Mouse (Mus musculus) intestine, embryonic 16.5 days (tissue): ENCODE results near the gene Gm10382. TPM values are rescaled to one million over a fixed set of nuclear protein-coding genes. Genes with fewer than 3 reads are reported as not detected.

ENCODE experiments used
- ATAC-seq: fragments of 200-750 bp; cut with Nextera tagmentation; 2 replicates; pipeline ENCODE4 v1.8.0; 2017; ENCODE audit warnings: moderate TSS enrichment, moderate library complexity
- H3K27ac ChIP-seq: fragments of 300-500 bp; sonication (generic); 2 replicates; pipeline ENCODE4 v1.5.1; 2014; ENCODE audit warnings: mild to moderate bottlenecking, low read length
- H3K27me3 ChIP-seq: fragments of 300-500 bp; sonication (generic); replicated peaks from 2 replicates; pipeline ENCODE4 v1.6.1; 2014; ENCODE audit warnings: low read length, control low read depth, mixed read lengths; ENCODE audit not compliant: control insufficient read depth, insufficient read depth
- H3K36me3 ChIP-seq: fragments of 300-500 bp; sonication (generic); 2 replicates; pipeline ENCODE4 v1.6.1; 2014; ENCODE audit warnings: low read length, control low read depth; ENCODE audit not compliant: control insufficient read depth, insufficient read depth
- H3K4me1 ChIP-seq: fragments of 300-500 bp; sonication (generic); 2 replicates; pipeline ENCODE4 v1.6.1; 2014; ENCODE audit warnings: low read length, control low read depth, mixed read lengths; ENCODE audit not compliant: control insufficient read depth, insufficient read depth
- H3K4me2 ChIP-seq: fragments of 300-500 bp; sonication (generic); 2 replicates; pipeline ENCODE4 v1.6.1; 2014; ENCODE audit warnings: low read depth, low read length, control low read depth
- H3K4me3 ChIP-seq: fragments of 300-500 bp; sonication (generic); 2 replicates; pipeline ENCODE4 v1.5.1; 2014; ENCODE audit warnings: mild to moderate bottlenecking, low read length
- H3K9ac ChIP-seq: fragments of 300-500 bp; sonication (generic); 2 replicates; pipeline ENCODE4 v1.6.1; 2014; ENCODE audit warnings: low read depth, low read length
- H3K9me3 ChIP-seq: fragments of 300-500 bp; sonication (generic); 2 replicates; pipeline ENCODE4 v1.6.1; 2016; ENCODE audit warnings: low read length, control low read depth; ENCODE audit not compliant: control insufficient read depth
- WGBS: fragments of 180-500 bp; shearing (Covaris S2); extraction: QIAGEN DNeasy Blood & Tissue Kit; methylation state at CpG from one replicate; pipeline ENCODE4 v1.1.7; 2014; 5-methylcytosine and 5-hydroxymethylcytosine counted together
- polyA plus RNA-seq: library from polyadenylated mRNA; unstranded; fragments of >200 nt; fragmentation: Nextera tagmentation; extraction: Ambion mirVana; gene quantifications from 2 replicates; pipeline ENCODE4 v1.2.1, GENCODE M21; 2015

Gm10382 gene
- polyA plus RNA-seq = 0.18 and 0.24 TPM in 2 replicates

DNA sequence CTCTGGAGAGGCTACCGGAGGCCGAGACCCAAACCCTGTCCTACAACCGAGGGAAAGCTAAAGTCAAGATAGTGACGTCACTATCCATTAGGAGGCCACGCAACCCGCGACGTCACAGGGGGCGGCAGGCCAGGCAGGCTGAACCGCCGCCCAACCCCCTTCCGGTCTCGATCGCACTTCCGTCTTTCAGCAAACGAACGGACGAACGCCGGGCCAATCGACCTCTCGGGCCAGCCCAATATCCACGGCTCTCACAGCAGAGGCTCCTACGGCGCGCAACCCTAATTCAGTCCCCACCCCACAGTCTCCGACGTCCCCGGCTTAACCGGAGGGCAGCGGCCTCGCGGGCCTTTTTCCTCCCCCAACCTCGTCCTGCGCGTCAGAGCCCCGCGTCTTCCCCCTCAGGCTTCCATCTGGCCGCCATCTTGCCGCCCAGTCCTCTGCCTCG lies at the start of gene Gm10382:
Gene Gm10382 (plus strand): TSS at position 192 of the 448 bp plus-strand sequence.
- H3K9me3 ChIP-seq = no peaks in the 10 kb centered on the region
- ATAC-seq = peak; percentile 3; the same call in 1 of the 2 replicates
- H3K27me3 ChIP-seq = no peaks in the 10 kb centered on the region
- peaks cover 27% of the 10 kb centered on the region for H3K4me1 ChIP-seq
- under 1% methylated on average over 41 of the region's 41 CpGs for WGBS
- peaks cover 8% of the 10 kb centered on the region for H3K36me3 ChIP-seq
- peak within 1 kb of the TSS; percentile 95 for H3K27ac ChIP-seq
- peak within 1 kb of the TSS; percentile 100 for H3K9ac ChIP-seq
- H3K4me3 ChIP-seq = peak within 1 kb of the TSS; percentile 100
- peak within 1 kb of the TSS; percentile 80 for H3K4me2 ChIP-seq

DNA sequence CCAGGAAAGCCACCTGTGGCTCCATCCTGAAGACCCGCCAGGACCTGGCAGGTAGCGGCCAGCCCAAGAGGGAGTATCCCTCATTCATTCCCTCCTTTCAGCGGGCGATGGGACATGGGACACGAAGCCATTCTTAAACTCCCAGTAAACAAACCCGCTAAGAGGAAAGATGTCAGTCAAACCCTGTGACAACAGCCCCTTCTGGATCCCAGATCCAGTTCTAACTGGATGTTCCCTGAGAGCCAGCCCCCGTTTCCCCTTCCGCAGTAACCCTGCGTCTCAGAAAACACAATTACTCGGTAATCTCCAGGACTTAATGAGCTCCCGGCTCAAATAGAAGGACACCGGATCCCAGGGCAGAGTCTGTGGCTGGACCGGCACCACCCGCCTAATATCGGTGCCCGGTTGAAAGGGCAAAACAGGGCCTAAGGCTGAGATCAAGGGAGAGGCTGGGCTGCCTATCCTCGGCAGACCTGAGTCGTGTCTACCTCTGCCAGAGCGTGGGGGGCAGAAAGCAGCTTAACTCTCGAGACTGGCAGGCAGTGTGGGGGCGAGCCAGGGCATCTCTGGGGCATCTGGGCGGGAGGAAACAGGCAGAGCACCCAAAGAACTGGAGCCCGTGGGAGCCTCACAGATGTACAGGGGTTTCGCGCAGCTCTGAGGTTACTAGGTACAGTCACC lies 49.1 kb upstream of the Gm10382 start:
- WGBS = 5% methylated on average over 25 of the region's 25 CpGs
- Histone ChIP-seq H3K27me3 (no peaks in the 10 kb centered on the region), H3K27ac (peak overlapping the region; percentile 10; the same call in 1 of the 2 replicates), H3K4me3 (peak overlapping the region; percentile 70), H3K36me3 (no peaks in the 10 kb centered on the region), H3K4me2 (peak overlapping the region; percentile 84), H3K4me1 (peaks cover 29% of the 10 kb centered on the region), H3K9me3 (no peaks in the 10 kb centered on the region), H3K9ac (peak overlapping the region; percentile 71)
- peak; percentile 13 for ATAC-seq

DNA sequence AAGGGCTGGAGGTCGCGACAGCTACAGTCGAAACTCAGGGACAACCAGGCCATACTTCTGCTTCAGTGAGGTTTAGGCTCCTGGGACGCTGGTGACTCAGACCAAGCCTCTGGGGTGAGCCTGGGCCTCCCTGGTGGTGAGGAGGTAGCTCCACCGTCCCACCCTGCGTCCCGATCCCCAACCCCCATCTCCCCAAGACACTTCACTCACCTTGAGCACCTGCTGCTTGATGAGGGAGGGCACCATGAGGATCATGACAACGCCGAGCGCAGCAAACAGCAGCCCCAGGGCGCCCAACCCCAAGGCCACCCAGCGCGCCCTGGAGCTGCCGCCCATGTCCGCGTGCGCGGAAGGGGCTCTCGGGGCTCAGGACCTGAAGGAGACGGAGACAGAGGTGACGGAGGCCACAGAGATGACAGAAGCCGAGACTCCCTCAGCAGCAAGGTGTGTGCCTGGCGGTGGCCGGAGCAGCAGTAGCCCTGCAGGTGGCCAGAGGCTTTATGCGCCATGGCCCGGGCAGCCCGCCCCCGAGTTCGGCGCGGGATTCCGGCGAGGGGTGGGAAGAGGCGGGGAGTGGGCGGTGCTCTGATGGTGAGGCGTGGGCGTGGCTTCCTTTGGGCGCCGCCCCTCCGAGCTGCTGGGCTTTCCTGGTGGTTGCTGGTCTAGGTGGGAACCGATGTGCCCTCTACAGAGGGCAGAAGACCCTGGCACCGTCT lies 48.4 kb upstream of the Gm10382 start, which contains the start of gene Scarb1:
Gene Scarb1 (minus strand): TSS at position 548 of the 716 bp plus-strand sequence.
- H3K4me2 ChIP-seq = peak within 1 kb of the TSS; percentile 84
- H3K4me1 ChIP-seq = peaks cover 29% of the 10 kb centered on the region
- no peaks in the 10 kb centered on the region for H3K9me3 ChIP-seq
- peak within 1 kb of the TSS; percentile 70 for H3K4me3 ChIP-seq
- H3K36me3 ChIP-seq = no peaks in the 10 kb centered on the region
- H3K27ac ChIP-seq = peak within 1 kb of the TSS; percentile 15; the same call in 1 of the 2 replicates
- ATAC-seq = peak; percentile 83
- WGBS = under 1% methylated on average over 42 of the region's 42 CpGs
- peak within 1 kb of the TSS; percentile 71 for H3K9ac ChIP-seq
- no peaks in the 10 kb centered on the region for H3K27me3 ChIP-seq

DNA sequence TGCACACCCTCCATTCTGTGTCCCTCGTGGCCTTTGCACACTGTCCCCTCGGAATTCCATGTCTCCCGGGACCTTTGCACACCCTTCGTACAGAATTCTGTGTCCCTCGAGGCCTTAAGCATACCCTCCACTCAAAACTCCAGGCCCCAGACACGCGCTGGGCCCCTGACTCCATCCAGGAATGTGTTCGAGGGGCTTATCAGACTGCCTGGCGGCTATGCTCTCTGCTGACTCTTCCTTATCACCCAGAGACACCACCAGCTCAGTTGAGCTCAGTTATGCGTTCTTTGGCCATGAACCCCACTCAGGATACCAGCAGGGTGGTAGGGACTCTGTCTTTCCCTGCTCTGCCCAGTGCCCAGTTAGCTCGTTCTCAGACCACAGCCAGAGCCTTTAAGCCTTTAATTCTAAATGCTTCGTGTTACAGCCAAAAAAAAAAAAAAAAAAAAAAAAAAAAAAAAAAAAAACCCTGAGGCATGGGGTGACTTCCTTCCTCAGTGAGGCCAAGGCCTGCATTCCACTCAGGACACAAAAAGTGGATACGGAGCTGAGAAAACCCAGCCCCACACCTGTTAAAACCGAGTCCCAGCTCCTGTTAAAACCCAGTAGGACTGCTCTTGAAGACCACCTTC lies 47.5 kb upstream of the Gm10382 start:
- H3K27ac ChIP-seq = no peak overlapping the region
- H3K4me2 ChIP-seq = peak overlapping the region; percentile 84
- no peaks in the 10 kb centered on the region for H3K27me3 ChIP-seq
- peak overlapping the region; percentile 71 for H3K9ac ChIP-seq
- peaks cover 29% of the 10 kb centered on the region for H3K4me1 ChIP-seq
- no peaks in the 10 kb centered on the region for H3K36me3 ChIP-seq
- peak; percentile 7; the same call in 1 of the 2 replicates for ATAC-seq
- 53% methylated on average over 14 of the region's 14 CpGs for WGBS
- H3K4me3 ChIP-seq = peak overlapping the region; percentile 70
- no peaks in the 10 kb centered on the region for H3K9me3 ChIP-seq

GRCm38 (mm10) chr5:125344296-125344695 lies 44.8 kb upstream of the Gm10382 start:
- H3K27ac ChIP-seq = no peak overlapping the region
- no peaks in the 10 kb centered on the region for H3K36me3 ChIP-seq
- ATAC-seq = no peak
- H3K27me3 ChIP-seq = no peaks in the 10 kb centered on the region
- no peak overlapping the region for H3K4me3 ChIP-seq
- H3K9ac ChIP-seq = no peak overlapping the region
- no peak overlapping the region for H3K4me2 ChIP-seq
- WGBS = 94% methylated on average over 6 of the region's 6 CpGs
- peaks cover 14% of the 10 kb centered on the region for H3K4me1 ChIP-seq
- H3K9me3 ChIP-seq = no peaks in the 10 kb centered on the region

DNA sequence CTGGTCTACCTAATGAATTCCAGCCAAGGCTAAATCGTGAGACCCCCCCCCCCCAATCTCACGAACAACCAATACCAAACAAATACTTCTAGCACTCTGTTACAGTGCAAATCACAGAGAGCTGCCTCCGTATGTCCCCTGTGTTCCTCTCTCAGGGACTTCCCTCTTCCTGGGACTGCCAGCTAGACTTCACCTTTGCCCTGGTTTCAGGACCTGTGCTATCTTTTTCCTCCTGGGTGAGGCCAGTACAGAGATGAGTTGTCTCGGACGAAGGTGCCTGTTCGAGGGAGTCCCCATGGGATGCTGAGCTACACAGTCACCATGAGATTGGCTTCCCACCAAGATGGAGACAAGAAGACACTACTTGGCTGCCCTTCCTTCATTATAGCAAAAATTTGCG lies 41.1 kb upstream of the Gm10382 start:
- Histone ChIP-seq H3K9me3 (no peaks in the 10 kb centered on the region; the same call in 1 of the 2 replicates), H3K4me2 (no peak overlapping the region), H3K27me3 (no peaks in the 10 kb centered on the region), H3K4me1 (0 out of 2 replicates have a peak, but pooled peaks cover 3% of the 10 kb centered on the region), H3K27ac (no peak overlapping the region), H3K9ac (no peak overlapping the region), H3K36me3 (no peaks in the 10 kb centered on the region), H3K4me3 (no peak overlapping the region)
- peak; percentile 85 for ATAC-seq
- WGBS = 65% methylated on average over 7 of the region's 7 CpGs

DNA sequence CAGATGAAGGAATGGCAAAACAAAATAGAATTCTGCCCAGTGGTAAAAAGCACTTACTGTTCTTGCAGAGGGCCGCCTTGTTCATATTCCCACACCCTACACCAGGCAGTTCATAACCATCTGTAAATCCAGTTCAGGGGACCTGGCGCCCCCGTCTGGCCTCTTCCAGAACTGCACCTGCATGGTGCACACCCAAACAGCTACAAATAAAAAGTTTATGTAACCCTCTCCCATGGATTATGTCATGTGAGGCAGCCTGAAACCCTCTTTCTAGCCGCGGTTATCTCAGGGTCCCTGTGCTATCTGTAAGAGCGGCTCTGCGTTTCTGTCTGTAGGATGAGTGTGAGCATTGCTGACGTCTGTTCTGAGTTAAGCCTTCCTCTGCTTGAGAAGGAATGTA lies 40.6 kb upstream of the Gm10382 start:
- ATAC-seq = peak; percentile 41; the same call in 1 of the 2 replicates
- H3K4me1 ChIP-seq = 0 out of 2 replicates have a peak, but pooled peaks cover 3% of the 10 kb centered on the region
- H3K4me3 ChIP-seq = no peak overlapping the region
- H3K36me3 ChIP-seq = no peaks in the 10 kb centered on the region
- H3K9me3 ChIP-seq = no peaks in the 10 kb centered on the region; the same call in 1 of the 2 replicates
- 36% methylated on average over 8 of the region's 8 CpGs for WGBS
- H3K4me2 ChIP-seq = no peak overlapping the region
- H3K9ac ChIP-seq = no peak overlapping the region
- H3K27ac ChIP-seq = no peak overlapping the region
- no peaks in the 10 kb centered on the region for H3K27me3 ChIP-seq

DNA sequence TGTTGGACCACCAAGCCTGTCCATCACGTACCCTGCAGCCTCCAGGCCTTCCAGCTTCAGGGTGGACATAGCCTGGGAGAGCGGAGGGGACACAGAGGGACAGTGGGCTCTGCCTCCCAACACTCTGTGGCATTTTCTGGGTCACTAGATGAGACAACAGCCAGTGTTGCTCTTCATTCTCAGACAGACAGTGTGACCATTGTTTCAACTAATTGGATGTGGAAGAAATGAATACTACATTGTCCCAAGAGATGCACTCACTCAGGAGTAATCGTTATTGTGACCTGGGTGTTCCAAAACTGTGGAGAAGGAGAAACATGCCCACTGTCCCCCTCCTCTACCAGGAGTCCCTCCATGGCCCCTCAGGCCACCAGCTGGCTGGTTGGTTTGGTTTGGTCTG lies 39.7 kb upstream of the Gm10382 start:
- H3K9ac ChIP-seq = no peak overlapping the region
- no peaks in the 10 kb centered on the region for H3K36me3 ChIP-seq
- no peak overlapping the region for H3K27ac ChIP-seq
- H3K27me3 ChIP-seq = no peaks in the 10 kb centered on the region
- ATAC-seq = no peak
- WGBS = 78% methylated on average over 3 of the region's 3 CpGs
- H3K4me2 ChIP-seq = no peak overlapping the region
- H3K4me3 ChIP-seq = no peak overlapping the region
- H3K9me3 ChIP-seq = no peaks in the 10 kb centered on the region; the same call in 1 of the 2 replicates
- 0 out of 2 replicates have a peak, but pooled peaks cover 3% of the 10 kb centered on the region for H3K4me1 ChIP-seq

- H3K9me3 ChIP-seq = no peaks in the 10 kb centered on the region; the same call in 1 of the 2 replicates
- WGBS = 75% methylated on average over 8 of the region's 8 CpGs
- no peak overlapping the region for H3K9ac ChIP-seq
- no peak overlapping the region for H3K4me3 ChIP-seq
- H3K36me3 ChIP-seq = no peaks in the 10 kb centered on the region
- H3K27ac ChIP-seq = no peak overlapping the region
- H3K4me1 ChIP-seq = 0 out of 2 replicates have a peak, but pooled peaks cover 3% of the 10 kb centered on the region
- no peak for ATAC-seq
- no peak overlapping the region for H3K4me2 ChIP-seq
- H3K27me3 ChIP-seq = no peaks in the 10 kb centered on the region
Measured at GRCm38 (mm10) chr5:125351057-125351456, 38.1 kb upstream of the Gm10382 start.
